Mouse (Mus musculus) layer of hippocampus, postnatal 25 days (tissue): ENCODE results near the gene Nr2f2. TPM values are rescaled to one million over a fixed set of nuclear protein-coding genes. Genes with fewer than 3 reads are reported as not detected.

Source experiments
- DNase-seq, 2 experiments: peaks; one replicate each; pipeline ENCODE4 v3.0.0; 2022; ENCODE audit warnings: mixed read lengths in 2 of 2, low spot score in 1 of 2; ENCODE audit errors: extremely low spot score in 1 of 2
- total RNA-seq, 2 experiments: library from RNA; stranded (reverse); gene quantifications; 2 replicates each; pipeline ENCODE4 v1.2.3; 2021

Nr2f2 gene
- total RNA-seq, 2 experiments from 2014 or later: 40.8 to 45.1 TPM

GRCm38 (mm10) chr7:70335411-70335810 lies 31.1 kb downstream of the Nr2f2 start:
- DNase-seq: peak in 1 of 2 experiments; percentile 9

DNA sequence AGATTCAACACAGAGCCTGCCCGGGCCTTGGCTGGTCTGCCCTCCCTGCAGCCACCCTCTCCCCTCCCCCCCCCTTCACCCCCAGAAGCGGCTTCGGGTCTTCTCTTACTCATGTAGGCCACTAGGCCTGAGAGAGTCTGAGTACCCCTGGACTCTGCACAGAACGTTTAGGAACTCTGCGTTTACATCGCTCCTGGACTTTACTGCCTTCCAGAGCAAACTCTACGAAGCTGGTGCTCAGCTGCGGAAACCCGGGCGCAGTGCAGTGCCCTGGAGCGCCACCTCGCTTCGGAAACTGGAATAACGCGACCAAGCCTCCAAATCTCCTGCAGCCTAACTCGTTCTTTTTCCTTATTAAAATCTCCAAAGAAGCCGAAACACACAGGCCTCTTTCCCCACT lies 31.7 kb downstream of the Nr2f2 start:
- peak; percentile 85 to 91 for DNase-seq

GRCm38 (mm10) chr7:70333851-70334250 lies 32.7 kb downstream of the Nr2f2 start:
- no peak for DNase-seq

DNA sequence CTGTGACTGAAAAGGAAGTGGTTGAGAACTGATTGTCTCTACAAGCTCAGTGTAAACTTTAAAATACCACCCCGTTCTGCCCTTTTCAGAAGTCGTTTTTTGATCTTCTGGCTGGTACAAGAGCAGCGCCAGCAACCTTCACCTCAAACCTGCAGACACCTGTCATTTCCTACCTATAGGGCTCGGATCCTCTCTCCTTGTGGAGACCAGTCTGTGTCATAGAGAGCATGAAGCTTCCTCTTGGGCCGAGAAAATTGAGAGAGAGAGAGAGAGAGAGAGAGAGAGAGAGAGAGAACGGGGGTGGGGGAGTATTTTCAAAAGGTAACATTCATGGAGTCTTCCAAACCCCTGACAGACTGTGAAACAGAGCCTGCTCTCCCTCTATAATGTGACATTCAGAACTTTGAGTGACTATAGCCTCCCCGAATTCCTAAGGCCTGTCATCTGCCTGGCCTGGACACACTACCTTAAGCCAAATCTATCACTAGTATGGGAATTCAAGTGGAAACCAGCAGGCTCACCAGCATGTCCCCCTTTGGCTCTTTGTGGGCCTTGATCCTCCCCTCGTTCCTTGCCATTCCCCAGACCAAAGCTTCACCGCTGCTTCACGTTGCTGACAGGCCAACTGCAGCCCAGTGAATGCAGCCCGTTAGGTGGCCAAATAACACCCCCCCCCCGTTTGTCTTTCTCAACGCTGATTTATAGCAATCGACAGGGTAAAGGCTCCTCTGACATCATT lies 33.4 kb downstream of the Nr2f2 start:
- DNase-seq: no peak

DNA sequence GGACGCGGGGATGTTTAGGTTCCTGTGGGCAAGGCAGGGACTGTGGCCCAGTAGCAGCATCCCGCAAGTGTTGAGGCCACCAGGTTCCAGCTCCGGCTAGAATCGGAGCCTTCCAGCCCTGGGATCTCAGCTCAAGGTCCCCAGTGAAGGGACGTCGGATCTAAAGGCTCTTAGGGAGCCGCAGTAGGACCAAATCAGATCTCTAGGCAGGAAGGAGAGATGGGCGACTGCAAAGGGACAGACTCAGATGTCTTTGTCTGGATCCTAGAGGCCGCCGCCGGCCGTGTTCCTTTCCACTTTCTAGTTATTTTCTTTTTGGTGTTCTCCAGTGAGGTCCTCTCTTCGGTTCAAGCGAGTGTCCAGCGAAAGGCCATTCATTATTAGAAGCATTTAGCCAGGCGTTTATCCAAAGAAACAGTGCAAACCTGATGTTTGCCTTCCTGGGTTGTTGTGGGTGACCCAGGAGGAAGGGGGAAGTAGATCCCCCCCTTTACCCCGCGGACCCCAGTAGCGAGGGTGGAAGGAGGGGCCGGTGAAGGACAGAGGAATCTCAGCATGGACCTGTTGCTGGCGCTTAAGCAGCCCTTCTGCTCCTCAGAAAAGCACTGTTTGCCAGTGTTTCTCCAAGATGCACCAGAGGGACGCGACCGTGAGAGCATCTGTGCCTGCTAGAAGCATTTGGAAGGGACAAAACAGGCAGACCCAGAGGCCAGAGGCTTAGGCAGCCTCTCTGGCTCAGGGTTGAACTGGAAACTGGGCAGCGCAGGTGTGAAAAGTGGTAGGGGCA lies 34.3 kb downstream of the Nr2f2 start:
- DNase-seq: peak in 1 of 2 experiments; percentile 24

- peak in 1 of 2 experiments; percentile 7 for DNase-seq
Measured at GRCm38 (mm10) chr7:70331243-70332063, 35.1 kb downstream of the Nr2f2 start.

- DNase-seq: peak in 1 of 2 experiments; percentile 9
Measured at GRCm38 (mm10) chr7:70330761-70331242, 35.7 kb downstream of the Nr2f2 start.

GRCm38 (mm10) chr7:70330207-70330562 lies 36.4 kb downstream of the Nr2f2 start:
- DNase-seq: no peak

- DNase-seq: no peak
Measured at GRCm38 (mm10) chr7:70329521-70330206, 36.9 kb downstream of the Nr2f2 start.

GRCm38 (mm10) chr7:70329037-70329516 lies 37.5 kb downstream of the Nr2f2 start:
- no peak for DNase-seq

- DNase-seq: no peak
Measured at GRCm38 (mm10) chr7:70328206-70329036, 38.1 kb downstream of the Nr2f2 start.

DNA sequence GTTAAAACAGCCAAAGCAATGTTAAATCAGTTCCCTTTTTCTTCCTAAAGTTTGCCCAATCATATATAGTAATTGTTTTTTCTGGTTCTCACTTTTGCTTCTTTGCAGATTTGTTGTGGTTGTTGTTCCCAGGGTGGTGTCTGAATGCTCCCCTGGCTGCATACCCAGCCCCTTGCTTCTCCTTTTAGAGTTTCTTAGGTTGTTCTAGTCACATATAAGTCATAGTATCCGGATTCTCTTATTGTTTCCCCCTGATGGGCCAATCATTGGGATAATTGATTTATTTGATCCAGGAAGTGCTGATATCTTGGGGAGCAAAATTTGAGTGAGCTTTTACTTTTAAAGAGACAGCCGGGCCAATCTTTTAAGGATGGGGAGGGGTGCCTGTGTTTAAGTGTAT lies 39.3 kb downstream of the Nr2f2 start:
- DNase-seq: no peak

GRCm38 (mm10) chr7:70326176-70327035 lies 40.1 kb downstream of the Nr2f2 start:
- no peak for DNase-seq

DNA sequence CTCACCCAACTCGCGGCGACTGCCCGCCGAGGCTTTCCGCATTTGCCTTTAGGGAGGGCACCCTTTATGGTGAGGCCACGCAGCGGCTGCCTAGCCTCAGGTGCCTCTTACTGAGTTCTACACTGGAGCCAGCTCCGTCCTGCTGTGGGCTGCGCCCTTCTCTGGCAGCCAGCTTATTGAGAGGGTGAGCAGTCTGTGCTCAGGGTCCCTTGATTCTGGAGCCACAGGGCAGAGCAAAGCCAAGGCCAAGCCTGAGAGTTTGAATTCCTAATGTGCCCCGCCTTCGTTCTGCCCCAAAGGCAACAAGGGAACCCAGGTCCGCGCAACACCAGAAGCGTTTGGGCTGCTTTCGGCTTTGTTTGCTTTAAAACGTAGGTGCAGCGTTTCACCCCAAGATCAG lies 41.2 kb downstream of the Nr2f2 start:
- DNase-seq: no peak

- no peak for DNase-seq
Measured at GRCm38 (mm10) chr7:70324541-70324940, 42.0 kb downstream of the Nr2f2 start.

DNA sequence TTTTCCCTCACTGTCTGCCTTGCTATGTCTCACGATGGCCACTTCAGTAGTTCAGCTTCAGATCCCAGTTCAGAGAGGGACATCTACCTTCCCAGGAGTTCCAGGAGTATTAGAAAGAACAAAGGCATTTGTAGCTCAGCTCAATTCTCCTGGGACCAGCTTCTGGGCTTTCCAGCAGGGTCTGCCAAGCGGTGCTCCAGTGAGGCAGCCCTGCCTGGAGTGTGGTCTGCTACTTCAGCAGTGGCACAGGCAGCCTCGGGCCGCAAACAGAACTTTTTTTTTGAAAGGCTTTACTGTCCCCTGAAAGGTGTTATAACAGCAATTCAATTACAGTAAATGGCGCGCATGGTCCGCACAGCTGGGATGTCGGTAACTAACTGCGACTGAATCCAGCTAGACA lies 42.5 kb downstream of the Nr2f2 start:
- DNase-seq: no peak

DNA sequence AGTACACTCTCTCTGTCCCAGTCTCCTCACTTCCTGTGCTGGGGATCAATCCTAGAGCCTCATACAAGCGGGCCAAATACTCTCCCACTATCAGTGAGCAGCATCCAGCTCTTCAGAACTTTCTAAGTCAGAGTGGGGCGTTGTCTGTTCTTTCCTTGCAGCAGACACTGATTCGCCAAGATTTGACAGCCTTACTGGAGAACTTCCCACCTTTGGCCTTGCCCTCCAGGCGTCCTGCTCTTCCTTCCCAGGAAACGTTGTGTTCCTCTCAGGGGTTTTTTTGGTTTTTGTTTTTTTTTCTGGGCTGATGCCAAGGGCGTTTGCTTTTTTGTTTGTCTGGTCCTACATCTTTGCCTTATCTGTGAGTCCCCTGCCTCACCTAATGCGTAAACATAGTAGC lies 60.8 kb downstream of the Nr2f2 start:
- DNase-seq: no peak

DNA sequence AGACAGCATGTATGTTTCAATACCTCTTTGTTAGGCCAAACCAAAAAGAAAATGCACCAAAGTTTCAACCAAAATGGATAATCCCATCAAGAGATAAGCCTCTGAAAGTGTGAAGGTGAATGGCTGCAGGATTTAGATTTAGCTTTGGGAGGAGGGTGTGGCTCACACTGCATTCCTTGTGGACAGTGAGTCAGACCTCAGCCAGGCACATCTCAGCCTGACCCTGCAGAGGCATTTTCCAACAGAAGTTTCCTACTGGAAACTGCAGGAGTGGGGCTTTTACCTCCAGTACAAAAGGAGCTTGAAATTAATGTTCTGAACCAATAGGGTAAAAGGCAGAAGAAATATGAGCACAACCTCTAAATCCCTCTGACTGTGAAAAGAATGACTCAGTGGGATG lies 62.1 kb downstream of the Nr2f2 start:
- DNase-seq: no peak
